Mouse (Mus musculus): ENCODE results near the gene Gm6890. TPM values are rescaled to one million over a fixed set of nuclear protein-coding genes. Genes with fewer than 3 reads are reported as not detected.

The Gm6890 gene
- not detected for polyA plus RNA-seq (2014; fragmentation: Illumina TruSeq; extraction: RNeasy Lipid Tissue Mini Kit (QIAGEN cat#74804); ENCODE audit: low read depth, low replicate concordance)

GRCm38 (mm10) chrX:74740627-74741026 is at the start of gene Gm6890:
TSS of gene Gm6890 (plus strand) at chrX:74740927.

Other genes starting within 250 kb of the Gm6890 start
- gene Olfr1326-ps1, start 166.0 kb upstream of the Gm6890 start, polyA plus RNA-seq (2014; fragmentation: Illumina TruSeq; extraction: RNeasy Lipid Tissue Mini Kit (QIAGEN cat#74804); ENCODE audit: low read depth, low replicate concordance), result not detected
- gene Olfr1325, start 148.2 kb upstream of the Gm6890 start, polyA plus RNA-seq (2014; fragmentation: Illumina TruSeq; extraction: RNeasy Lipid Tissue Mini Kit (QIAGEN cat#74804); ENCODE audit: low read depth, low replicate concordance), result not detected
- gene Gm5640, start 95.3 kb upstream of the Gm6890 start, polyA plus RNA-seq (2014; fragmentation: Illumina TruSeq; extraction: RNeasy Lipid Tissue Mini Kit (QIAGEN cat#74804); ENCODE audit: low read depth, low replicate concordance), result not detected
- not detected for gene Gm5936, start 96.3 kb downstream of the Gm6890 start, polyA plus RNA-seq (2014; fragmentation: Illumina TruSeq; extraction: RNeasy Lipid Tissue Mini Kit (QIAGEN cat#74804); ENCODE audit: low read depth, low replicate concordance)

Data from adrenal gland, adult 10 weeks (tissue).